Mouse (Mus musculus) MEL (cell line): ENCODE measurements around the gene Micu1. TPM values are rescaled to one million over a fixed set of nuclear protein-coding genes. Genes with fewer than 3 reads are reported as not detected.

Experiments
- DNase-seq: peaks from one replicate; pipeline ENCODE4 v3.0.0; 2011; ENCODE audit warnings: low read depth, low spot score
- H3K27ac ChIP-seq: 2 replicates; pipeline ENCODE4 v1.5.1; 2012; ENCODE audit warnings: low read depth, mild to moderate bottlenecking, control low read depth, low read length, moderate library complexity; ENCODE audit not compliant: control insufficient read depth
- H3K27me3 ChIP-seq, 2 experiments: fragments of 150-350 bp in 1 of 2; sonication (generic) in 1 of 2; 2 replicates each; pipeline ENCODE4 v1.6.1; 2012; ENCODE audit warnings: low read length in 2 of 2, mild to moderate bottlenecking in 2 of 2, improper control_type of control experiment in 1 of 2, moderate library complexity in 1 of 2; ENCODE audit not compliant: insufficient read depth in 2 of 2, control insufficient read depth in 1 of 2
- H3K36me3 ChIP-seq, 2 experiments: 2 replicates each; pipeline ENCODE4 v1.6.1; 2012 to 2014; ENCODE audit warnings: low read length in 2 of 2, improper control_type of control experiment in 1 of 2, inconsistent platforms in 1 of 2, mild to moderate bottlenecking in 1 of 2; ENCODE audit not compliant: insufficient read depth in 2 of 2, control insufficient read depth in 1 of 2
- H3K4me1 ChIP-seq, 2 experiments: fragments of 150-350 bp in 1 of 2; sonication (generic) in 1 of 2; 2 replicates each; pipeline ENCODE4 v1.6.1; 2012; ENCODE audit warnings: low read length in 2 of 2, improper control_type of control experiment in 1 of 2, mild to moderate bottlenecking in 1 of 2; ENCODE audit not compliant: insufficient read depth in 2 of 2, control insufficient read depth in 1 of 2
- H3K4me3 ChIP-seq, 2 experiments: fragments of 150-350 bp in 1 of 2; sonication (generic) in 1 of 2; 2 replicates each; pipeline ENCODE4 v1.5.1; 2012; ENCODE audit warnings: low read depth in 2 of 2, low read length in 2 of 2, mild to moderate bottlenecking in 2 of 2, moderate library complexity in 2 of 2, control low read depth in 1 of 2, improper control_type of control experiment in 1 of 2; ENCODE audit not compliant: control insufficient read depth in 1 of 2, insufficient read depth in 1 of 2
- H3K79me2 ChIP-seq: 2 replicates; pipeline ENCODE4 v1.6.1; 2012; ENCODE audit warnings: mild to moderate bottlenecking, low read length, moderate library complexity; ENCODE audit not compliant: control insufficient read depth, poor library complexity, insufficient read depth
- H3K9ac ChIP-seq: 2 replicates; pipeline ENCODE4 v1.6.1; 2012; ENCODE audit warnings: low read depth, mild to moderate bottlenecking, control low read depth, low read length, moderate library complexity; ENCODE audit not compliant: control insufficient read depth, poor library complexity, severe bottlenecking
- H3K9me3 ChIP-seq: fragments of 150-350 bp; sonication (generic); replicated peaks from 2 replicates; pipeline ENCODE4 v1.6.1; 2012; ENCODE audit warnings: mild to moderate bottlenecking, low read length, improper control_type of control experiment, moderate library complexity; ENCODE audit not compliant: insufficient read depth
- BHLHE40 ChIP-seq: IDR thresholded peaks from 2 replicates; pipeline ENCODE4 v1.6.1; 2012; ENCODE audit warnings: low read depth, mild to moderate bottlenecking, inconsistent platforms, low read length, improper control_type of control experiment, borderline replicate concordance
- E2F4 ChIP-seq: IDR thresholded peaks from 2 replicates; pipeline ENCODE4 v1.6.1; 2011; ENCODE audit warnings: low read depth, low read length, improper control_type of control experiment, borderline replicate concordance
- EP300 ChIP-seq, 2 experiments: IDR thresholded peaks; 2 replicates each; pipeline ENCODE4 v1.6.1; 2011; ENCODE audit warnings: improper control_type of control experiment in 2 of 2, low read length in 2 of 2, low read depth in 1 of 2, mild to moderate bottlenecking in 1 of 2
- ETS1 ChIP-seq: IDR thresholded peaks from 2 replicates; pipeline ENCODE4 v1.6.1; 2012; ENCODE audit warnings: low read depth, mild to moderate bottlenecking, inconsistent platforms, low read length, improper control_type of control experiment, moderate library complexity
- GABPA ChIP-seq: IDR thresholded peaks from 2 replicates; pipeline ENCODE4 v1.6.1; 2012; ENCODE audit warnings: low read depth, mild to moderate bottlenecking, inconsistent platforms, low read length, improper control_type of control experiment, moderate library complexity
- HCFC1 ChIP-seq: IDR thresholded peaks from 2 replicates; pipeline ENCODE4 v1.6.1; 2012; ENCODE audit warnings: low read depth, mild to moderate bottlenecking, inconsistent platforms, low read length, improper control_type of control experiment, moderate library complexity
- JUND ChIP-seq: IDR thresholded peaks from 2 replicates; pipeline ENCODE4 v1.6.1; 2011; ENCODE audit warnings: low read depth, mild to moderate bottlenecking, improper control_type of control experiment, low read length
- MAFK ChIP-seq: IDR thresholded peaks from 2 replicates; pipeline ENCODE4 v1.6.1; 2011; ENCODE audit warnings: low read depth, mild to moderate bottlenecking, low read length, improper control_type of control experiment, borderline replicate concordance
- MAZ ChIP-seq: IDR thresholded peaks from 2 replicates; pipeline ENCODE4 v1.6.1; 2012; ENCODE audit warnings: low read depth, mild to moderate bottlenecking, inconsistent platforms, low read length, improper control_type of control experiment
- MEF2A ChIP-seq: IDR thresholded peaks from 2 replicates; pipeline ENCODE4 v1.6.1; 2014; ENCODE audit warnings: low read depth, mild to moderate bottlenecking, inconsistent platforms, low read length, improper control_type of control experiment; ENCODE audit not compliant: poor library complexity, insufficient replicate concordance, severe bottlenecking; ENCODE audit errors: extremely low read depth
- MYB ChIP-seq: IDR thresholded peaks from 2 replicates; pipeline ENCODE4 v1.6.1; 2011; ENCODE audit warnings: mild to moderate bottlenecking, low read depth, low read length, improper control_type of control experiment
- POLR2AphosphoS2 ChIP-seq: IDR thresholded peaks from 2 replicates; pipeline ENCODE4 v1.6.1; 2011; ENCODE audit warnings: low read length, improper control_type of control experiment
- POLR2AphosphoS5 ChIP-seq: IDR thresholded peaks from 2 replicates; pipeline ENCODE4 v1.6.1; 2012; ENCODE audit warnings: low read depth, borderline replicate concordance, mild to moderate bottlenecking, inconsistent platforms, low read length, moderate library complexity, mixed read lengths
- TBP ChIP-seq: IDR thresholded peaks from 2 replicates; pipeline ENCODE4 v1.8.0; 2011; ENCODE audit warnings: low read depth, low read length, improper control_type of control experiment
- TCF12 ChIP-seq: IDR thresholded peaks from 2 replicates; pipeline ENCODE4 v1.6.1; 2014; ENCODE audit warnings: low read depth, mild to moderate bottlenecking, inconsistent platforms, low read length, improper control_type of control experiment, moderate library complexity
- polyA plus RNA-seq, 2 experiments: library from polyadenylated mRNA; stranded (reverse) in 1 of 2; unstranded in 1 of 2; fragments of >175 nt in 1 of 2; fragments of >200 nt in 1 of 2; gene quantifications; 2 replicates each; pipeline versions ENCODE4 v1.2.1 to v1.2.4; 2012; ENCODE audit warnings: low replicate concordance in 2 of 2, low read depth in 1 of 2; ENCODE audit not compliant: insufficient read length in 2 of 2, insufficient read depth in 1 of 2, missing spikeins in 1 of 2
- total RNA-seq: library from RNA; depleted of rRNA; stranded (reverse); fragments of 300-350 nt; gene quantifications from 2 replicates; pipeline ENCODE4 v1.2.3, GENCODE M21; 2012

Gene Micu1
- total and polyA plus RNA-seq, 3 experiments = 18.0 to 26.8 TPM; not detected in 1

GRCm38 (mm10) chr10:59907080-59907609 lies 204.9 kb downstream of the Micu1 start:
- no peaks in the 10 kb centered on the region for H3K27me3 ChIP-seq
- peaks cover 13 to 24% of the 10 kb centered on the region in 2 experiments; a peak in 3 of 4 replicates for H3K4me1 ChIP-seq
- no peak for DNase-seq
- 0 out of 2 replicates have a peak overlapping the region, but pooled peaks have one; percentile 2 for H3K9ac ChIP-seq
- H3K79me2 ChIP-seq = no peaks in the 10 kb centered on the region
- no peaks in the 10 kb centered on the region for H3K9me3 ChIP-seq
- H3K4me3 ChIP-seq = no peak overlapping the region
- TF ChIP-seq HCFC1 (no peak), POLR2AphosphoS5 (no peak), POLR2AphosphoS2 (no peak)
- H3K27ac ChIP-seq = no peak overlapping the region
- H3K36me3 ChIP-seq = peaks cover 0 to 17% of the 10 kb centered on the region in 2 experiments; a peak in 2 of 4 replicates

GRCm38 (mm10) chr10:59907695-59908299 lies 205.5 kb downstream of the Micu1 start:
- peak overlapping the region; percentile 63 for H3K27ac ChIP-seq
- H3K9ac ChIP-seq = peak overlapping the region; percentile 51
- no peak for TF ChIP-seq POLR2AphosphoS5
- TF ChIP-seq ETS1 = peak; percentile 89
- TF ChIP-seq MAZ = peak; percentile 85
- TF ChIP-seq E2F4 = no peak
- TF ChIP-seq HCFC1 = peak; percentile 17; the same call in 1 of the 2 replicates
- peak; percentile 33; the same call in 1 of the 2 replicates for TF ChIP-seq TCF12
- peak; percentile 91 for TF ChIP-seq MEF2A
- TF ChIP-seq BHLHE40 = no peak
- TF ChIP-seq EP300 (IDR thresholded peaks at IDR 0.05; ENCODE audit: low read depth in 1 of 2, low read length in 2 of 2) = peak; percentile 60 to 78
- TF ChIP-seq JUND = peak; percentile 62; the same call in 1 of the 2 replicates
- no peak for TF ChIP-seq MAFK
- TF ChIP-seq TBP = no peak
- 0 out of 2 replicates have a peak, but pooled peaks have one; percentile 12 for TF ChIP-seq MYB
- no peak for TF ChIP-seq GABPA
- TF ChIP-seq, all 39 proteins: peak for 8
- Histone ChIP-seq H3K36me3 (peaks cover 0 to 17% of the 10 kb centered on the region in 2 experiments; a peak in 2 of 4 replicates), H3K27me3 (no peaks in the 10 kb centered on the region), H3K79me2 (no peaks in the 10 kb centered on the region), H3K4me1 (peaks cover 13 to 24% of the 10 kb centered on the region in 2 experiments; a peak in 3 of 4 replicates), H3K4me3 (peak overlapping the region in 1 of 2 experiments; percentile 26; a peak in 1 of 4 replicates), H3K9me3 (no peaks in the 10 kb centered on the region)
- DNase-seq = peak; percentile 70
